ENCODE assay signal across 19 mouse cellular contexts in genomic region chr8:95306431-95306830, GRCm38 (mm10). TPM values are rescaled to one million over a fixed set of nuclear protein-coding genes. Genes with fewer than 3 reads are reported as not detected.
"Had no signal": no experiment of that assay in that cellular context is flagged by ENCODE, and none has a peak within 500 bp of the region (broad histone marks: within the 10 kb centered on the region; RNA-seq: fewer than 3 reads in every experiment).

Gene Cngb1 (minus strand): TSS chr8:95306585.

- H3K4me3 ChIP-seq: liver, embryonic 12.5 days; midbrain, embryonic 10.5 days; midbrain, embryonic 12.5 days; myocyte; neural tube, embryonic 13.5 days; neural tube, embryonic 15.5 days had no signal

- H3K4me1 ChIP-seq: liver, embryonic 12.5 days had no signal

- DNase-seq: lung, adult 18-20 months; lung, embryonic 14.5 days; lung, postnatal 10 days; lung, postnatal 4 days; midbrain, embryonic 14.5 days; right cerebral cortex, adult 18-20 months; right cerebral cortex, postnatal 25 days; right cerebral cortex, postnatal 4 days; spleen, adult 18-20 months; thymus, adult 18-20 months; thymus, postnatal 14 days; thymus, postnatal 36 days had no signal

- H3K9me3 ChIP-seq: liver, embryonic 12.5 days; midbrain, embryonic 10.5 days; midbrain, embryonic 12.5 days; neural tube, embryonic 13.5 days; neural tube, embryonic 15.5 days had no signal

- H3K27ac ChIP-seq: liver, embryonic 12.5 days; liver, embryonic 14.5 days; midbrain, embryonic 10.5 days; midbrain, embryonic 12.5 days; neural tube, embryonic 13.5 days; neural tube, embryonic 15.5 days had no signal

- H3K27me3 ChIP-seq: midbrain, embryonic 12.5 days; neural tube, embryonic 13.5 days; neural tube, embryonic 15.5 days had no signal

- H3K36me3 ChIP-seq: liver, embryonic 12.5 days; midbrain, embryonic 10.5 days; midbrain, embryonic 12.5 days; neural tube, embryonic 13.5 days; neural tube, embryonic 15.5 days had no signal

RNA-seq across cellular contexts. Expression of gene Cngb1, which starts in this region (rescaled TPM):
- polyA plus RNA-seq: liver, embryonic 12.5 days; midbrain, embryonic 10.5 days had no signal
